Mouse (Mus musculus) cerebellum, postnatal 14 days (tissue): ENCODE data around the gene Plekhm2.

Experiments used
- DNase-seq, 2 experiments: peaks; one replicate each; pipeline ENCODE4 v3.0.0; 2021; ENCODE audit warnings: mixed read lengths in 2 of 2

Plekhm2 gene

GRCm38 (mm10) chr4:141628661-141629060 lies 36.0 kb downstream of the Plekhm2 start:
- no peak for DNase-seq

GRCm38 (mm10) chr4:141627502-141627901 lies 37.2 kb downstream of the Plekhm2 start:
- DNase-seq: no peak

GRCm38 (mm10) chr4:141625774-141626550 lies 38.7 kb downstream of the Plekhm2 start:
- DNase-seq: no peak

GRCm38 (mm10) chr4:141624983-141625773 lies 39.5 kb downstream of the Plekhm2 start:
- DNase-seq: peak in 1 of 2 experiments; percentile 37

GRCm38 (mm10) chr4:141624134-141624533 lies 40.6 kb downstream of the Plekhm2 start:
- no peak for DNase-seq

GRCm38 (mm10) chr4:141623666-141624065 lies 41.0 kb downstream of the Plekhm2 start, which contains the start of gene Slc25a34:
Slc25a34 (minus strand) TSS chr4:141623821.
- no peak for DNase-seq

- DNase-seq: no peak
Measured at GRCm38 (mm10) chr4:141623037-141623436, 41.7 kb downstream of the Plekhm2 start.

- no peak for DNase-seq
Measured at GRCm38 (mm10) chr4:141622580-141622979, 42.1 kb downstream of the Plekhm2 start.

GRCm38 (mm10) chr4:141622091-141622490 lies 42.6 kb downstream of the Plekhm2 start:
- DNase-seq: no peak

- no peak for DNase-seq
Measured at GRCm38 (mm10) chr4:141621297-141621696, 43.4 kb downstream of the Plekhm2 start.

- no peak for DNase-seq
Measured at GRCm38 (mm10) chr4:141619299-141619883, 45.3 kb downstream of the Plekhm2 start.

- peak; percentile 79 to 80 for DNase-seq
Measured at GRCm38 (mm10) chr4:141618565-141619243, 46.0 kb downstream of the Plekhm2 start, which contains the start of gene Tmem82. Tmem82 (minus strand) TSS chr4:141618633.

GRCm38 (mm10) chr4:141617863-141618564 lies 46.7 kb downstream of the Plekhm2 start:
- DNase-seq: peak in 1 of 2 experiments; percentile 34

GRCm38 (mm10) chr4:141617299-141617698 lies 47.4 kb downstream of the Plekhm2 start:
- DNase-seq: peak; percentile 59 to 70

GRCm38 (mm10) chr4:141616811-141617210 lies 47.9 kb downstream of the Plekhm2 start:
- DNase-seq: no peak

- DNase-seq: peak; percentile 57 to 73
Measured at GRCm38 (mm10) chr4:141614946-141615345, 49.8 kb downstream of the Plekhm2 start.

- DNase-seq: no peak
Measured at GRCm38 (mm10) chr4:141609538-141609937, 55.2 kb downstream of the Plekhm2 start.

GRCm38 (mm10) chr4:141605861-141606260 lies 58.8 kb downstream of the Plekhm2 start, which contains the start of gene Fblim1:
Fblim1 (minus strand) TSS chr4:141606096.
- DNase-seq: no peak

GRCm38 (mm10) chr4:141605421-141605820 lies 59.3 kb downstream of the Plekhm2 start:
- DNase-seq: no peak

- no peak for DNase-seq
Measured at GRCm38 (mm10) chr4:141604493-141604892, 60.2 kb downstream of the Plekhm2 start.

GRCm38 (mm10) chr4:141603921-141604320 lies 60.8 kb downstream of the Plekhm2 start:
- DNase-seq: no peak
